Mouse (Mus musculus) hindbrain, embryonic 16.5 days (tissue): ENCODE measurements at regions not wholly inside any gene's neighbourhood (a gene's known extent, or its start where the extent isn't known, plus 50 kb on each side); places are given as distances from the start of the nearest gene placed in this dataset.
A peak's percentile ranks its signal among the peaks of the same experiment; 100 is the strongest.

Experiments used
- ATAC-seq: fragments of 200-750 bp; cut with Nextera tagmentation; 2 replicates; pipeline ENCODE4 v1.8.0; 2017; ENCODE audit warnings: moderate TSS enrichment, moderate library complexity
- H3K27ac ChIP-seq: fragments of 300-500 bp; sonication (generic); 2 replicates; pipeline ENCODE4 v1.5.1; 2014; ENCODE audit warnings: low read depth, mild to moderate bottlenecking, control low read depth, low read length, moderate library complexity
- H3K27me3 ChIP-seq: fragments of 300-500 bp; sonication (generic); replicated peaks from 2 replicates; pipeline ENCODE4 v1.6.1; 2014; ENCODE audit warnings: low read length; ENCODE audit not compliant: control insufficient read depth, insufficient read depth
- H3K36me3 ChIP-seq: fragments of 300-500 bp; sonication (generic); 2 replicates; pipeline ENCODE4 v1.6.1; 2014; ENCODE audit warnings: mild to moderate bottlenecking, low read length, moderate library complexity, mixed read lengths; ENCODE audit not compliant: control insufficient read depth, insufficient read depth
- H3K4me1 ChIP-seq: fragments of 300-500 bp; sonication (generic); 2 replicates; pipeline ENCODE4 v1.6.1; 2014; ENCODE audit warnings: low read depth, low read length; ENCODE audit not compliant: control insufficient read depth, insufficient read depth
- H3K4me2 ChIP-seq: fragments of 300-500 bp; sonication (generic); 2 replicates; pipeline ENCODE4 v1.6.1; 2014; ENCODE audit warnings: mild to moderate bottlenecking, low read length, control low read depth, moderate library complexity
- H3K4me3 ChIP-seq: fragments of 300-500 bp; sonication (generic); 2 replicates; pipeline ENCODE4 v1.5.1; 2014; ENCODE audit warnings: mild to moderate bottlenecking, low read length, control low read depth, moderate library complexity
- H3K9ac ChIP-seq: fragments of 300-500 bp; sonication (generic); 2 replicates; pipeline ENCODE4 v1.6.1; 2014; ENCODE audit warnings: low read depth, mild to moderate bottlenecking, control low read depth, low read length, moderate library complexity
- H3K9me3 ChIP-seq: fragments of 300-500 bp; sonication (generic); 2 replicates; pipeline ENCODE4 v1.6.1; 2014; ENCODE audit warnings: mild to moderate bottlenecking, low read length, moderate library complexity; ENCODE audit not compliant: control insufficient read depth
- WGBS: fragments of 180-500 bp; shearing (Covaris S2); extraction: QIAGEN DNeasy Blood & Tissue Kit; methylation state at CpG from one replicate; pipeline ENCODE4 v1.1.7; 2014; 5-methylcytosine and 5-hydroxymethylcytosine counted together

DNA sequence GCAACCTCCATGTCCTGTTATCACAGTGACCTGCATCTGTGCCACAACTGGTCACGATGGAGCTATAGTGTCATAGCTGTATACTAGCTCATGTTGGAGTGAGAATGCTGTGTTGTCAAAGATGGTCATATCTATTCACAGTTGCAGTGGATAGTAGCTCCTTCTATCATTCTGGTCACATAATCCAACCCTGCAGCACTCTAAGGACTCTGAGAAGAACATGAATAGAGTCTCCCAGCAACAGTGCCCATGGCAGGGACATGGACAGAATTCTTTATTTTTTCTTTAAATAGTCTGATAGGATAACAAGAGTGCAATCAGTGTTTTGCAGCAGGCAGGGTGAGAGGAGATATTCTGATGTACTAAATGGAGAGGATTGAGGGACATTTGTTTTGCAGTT is 67.1 kb upstream of the Ednrb start:
- H3K27ac ChIP-seq = no peak overlapping the region
- no peaks in the 10 kb centered on the region for H3K36me3 ChIP-seq
- H3K9ac ChIP-seq = no peak overlapping the region
- H3K4me2 ChIP-seq = no peak overlapping the region
- no peaks in the 10 kb centered on the region for H3K9me3 ChIP-seq
- H3K27me3 ChIP-seq = no peaks in the 10 kb centered on the region
- 73% methylated on average over 1 of the region's 1 CpGs for WGBS
- no peak overlapping the region for H3K4me3 ChIP-seq
- H3K4me1 ChIP-seq = no peaks in the 10 kb centered on the region
- peak; percentile 93 for ATAC-seq

DNA sequence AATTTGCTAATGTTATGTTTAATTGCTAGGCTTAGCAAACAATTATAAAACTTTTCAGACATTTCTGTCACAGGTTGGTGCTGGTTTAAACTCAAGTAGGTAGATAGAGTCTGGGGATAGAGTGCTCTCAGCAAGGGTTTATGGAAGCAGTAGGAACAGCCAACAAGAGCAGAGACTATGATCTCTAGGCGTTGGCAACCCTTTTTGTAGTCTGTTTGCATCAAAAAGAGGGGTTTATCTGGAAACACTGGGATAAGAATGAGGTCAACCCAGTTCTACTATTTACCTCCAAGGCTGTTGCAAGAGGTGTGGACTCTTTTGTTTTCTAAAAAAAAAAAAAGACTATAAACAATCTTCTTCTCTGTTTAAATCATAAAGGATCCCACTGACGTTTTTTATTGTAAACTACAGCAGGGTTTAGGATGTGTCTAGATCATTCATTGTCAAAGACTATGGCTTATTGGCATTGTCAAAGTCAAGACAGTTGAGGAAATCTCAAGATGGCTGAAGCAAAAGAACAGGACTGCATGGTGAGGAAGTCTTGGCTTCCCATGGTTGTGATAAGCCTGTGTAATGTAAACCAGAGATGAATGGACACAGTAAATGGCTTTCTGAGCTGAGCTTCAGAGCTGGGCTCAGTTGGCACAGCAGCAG is 62.3 kb upstream of the Ednrb start:
- no peak overlapping the region for H3K9ac ChIP-seq
- H3K27me3 ChIP-seq = no peaks in the 10 kb centered on the region
- H3K27ac ChIP-seq = no peak overlapping the region
- no peak for ATAC-seq
- no peaks in the 10 kb centered on the region for H3K9me3 ChIP-seq
- 47% methylated on average over 2 of the region's 2 CpGs for WGBS
- no peaks in the 10 kb centered on the region for H3K4me1 ChIP-seq
- no peak overlapping the region for H3K4me2 ChIP-seq
- no peak overlapping the region for H3K4me3 ChIP-seq
- no peaks in the 10 kb centered on the region for H3K36me3 ChIP-seq

DNA sequence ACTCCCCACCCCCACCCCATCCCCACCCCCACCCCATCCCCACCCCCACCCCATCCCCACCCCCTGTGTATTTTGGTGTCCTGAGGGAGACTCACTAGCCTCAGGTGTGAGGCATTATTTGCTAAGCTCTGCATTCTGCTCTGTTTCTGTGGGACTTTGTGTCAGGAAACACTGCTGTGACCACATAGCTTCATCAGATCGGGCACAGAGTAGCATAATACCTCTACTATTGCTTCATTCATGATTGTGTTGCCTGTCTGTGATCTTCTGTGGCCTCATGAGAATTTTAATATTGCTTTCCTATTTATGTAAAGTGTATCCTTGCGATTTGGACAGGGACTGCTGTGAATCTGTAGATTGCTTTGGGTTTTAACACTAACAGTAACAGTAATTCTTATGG is 56.6 kb upstream of the Ednrb start:
- H3K4me2 ChIP-seq = no peak overlapping the region
- H3K9ac ChIP-seq = no peak overlapping the region
- 59% methylated on average over 2 of the region's 2 CpGs for WGBS
- H3K4me3 ChIP-seq = no peak overlapping the region
- ATAC-seq = no peak
- H3K27ac ChIP-seq = no peak overlapping the region
- no peaks in the 10 kb centered on the region for H3K9me3 ChIP-seq
- no peaks in the 10 kb centered on the region for H3K36me3 ChIP-seq
- H3K4me1 ChIP-seq = peaks cover 8% of the 10 kb centered on the region
- H3K27me3 ChIP-seq = no peaks in the 10 kb centered on the region

DNA sequence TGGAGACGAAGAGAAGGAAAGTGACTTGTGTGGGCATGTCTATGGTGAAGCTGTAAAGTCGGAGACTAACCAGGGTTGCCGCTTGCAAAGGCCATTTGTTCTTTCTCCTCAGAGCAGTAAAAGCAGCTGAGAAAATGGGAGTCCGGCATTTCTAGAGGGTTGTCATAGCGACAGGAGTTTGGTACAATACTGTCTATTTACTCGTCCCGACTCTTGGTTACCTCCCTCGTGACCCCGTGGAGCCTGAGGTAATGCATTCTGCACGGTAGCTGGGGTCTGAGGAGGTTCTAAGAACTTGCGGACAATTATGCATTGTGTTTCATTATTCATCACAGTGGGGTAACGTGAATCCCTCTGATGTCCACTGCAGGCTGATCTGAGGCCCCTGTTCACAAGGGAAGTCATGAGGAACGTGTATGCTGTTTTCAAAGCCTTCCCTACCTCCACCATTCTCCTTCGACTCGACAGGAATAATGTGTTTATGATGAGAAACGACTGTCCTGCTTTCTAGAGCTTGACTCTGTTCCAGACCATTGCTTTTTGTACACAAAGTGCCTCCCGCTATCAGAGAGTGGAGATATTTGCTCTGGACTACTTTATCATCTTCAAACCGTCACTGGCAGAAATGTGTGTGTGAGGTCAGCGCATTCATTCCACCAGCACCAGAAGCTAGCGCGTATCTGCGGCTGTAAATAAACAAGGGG is 55.1 kb upstream of the Ednrb start:
- H3K9ac ChIP-seq = peak overlapping the region; percentile 44
- H3K4me3 ChIP-seq = peak overlapping the region; percentile 35
- WGBS = 4% methylated on average over 22 of the region's 22 CpGs
- no peaks in the 10 kb centered on the region for H3K36me3 ChIP-seq
- no peaks in the 10 kb centered on the region for H3K27me3 ChIP-seq
- H3K27ac ChIP-seq = peak overlapping the region; percentile 72
- H3K4me1 ChIP-seq = peaks cover 8% of the 10 kb centered on the region
- H3K9me3 ChIP-seq = no peaks in the 10 kb centered on the region
- peak overlapping the region; percentile 60 for H3K4me2 ChIP-seq
- ATAC-seq = peak; percentile 94

DNA sequence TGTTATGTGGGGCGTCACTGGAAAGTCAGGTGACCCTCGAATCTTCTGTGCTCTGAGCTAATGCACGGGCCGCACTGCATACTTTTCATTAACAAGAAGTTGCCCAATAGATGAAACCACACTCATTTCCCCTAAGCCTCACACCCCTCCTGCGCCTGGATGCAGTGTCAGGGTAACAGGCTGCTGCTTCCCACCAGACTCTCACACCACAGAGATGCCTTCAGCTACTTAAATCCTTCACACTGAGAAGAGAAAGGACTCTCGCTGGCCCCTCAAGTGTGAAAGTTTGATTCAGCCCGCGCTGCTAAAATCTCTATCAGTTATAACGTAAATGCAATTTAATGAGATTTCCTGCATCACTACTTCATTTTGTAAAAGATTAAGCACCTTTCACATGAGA is 54.5 kb upstream of the Ednrb start:
- no peaks in the 10 kb centered on the region for H3K36me3 ChIP-seq
- WGBS = 5% methylated on average over 9 of the region's 9 CpGs
- no peaks in the 10 kb centered on the region for H3K27me3 ChIP-seq
- peak; percentile 86 for ATAC-seq
- H3K27ac ChIP-seq = peak overlapping the region; percentile 55
- peaks cover 8% of the 10 kb centered on the region for H3K4me1 ChIP-seq
- H3K9me3 ChIP-seq = no peaks in the 10 kb centered on the region
- no peak overlapping the region; the same call in 1 of the 2 replicates for H3K9ac ChIP-seq
- peak overlapping the region; percentile 35 for H3K4me3 ChIP-seq
- peak overlapping the region; percentile 60 for H3K4me2 ChIP-seq

DNA sequence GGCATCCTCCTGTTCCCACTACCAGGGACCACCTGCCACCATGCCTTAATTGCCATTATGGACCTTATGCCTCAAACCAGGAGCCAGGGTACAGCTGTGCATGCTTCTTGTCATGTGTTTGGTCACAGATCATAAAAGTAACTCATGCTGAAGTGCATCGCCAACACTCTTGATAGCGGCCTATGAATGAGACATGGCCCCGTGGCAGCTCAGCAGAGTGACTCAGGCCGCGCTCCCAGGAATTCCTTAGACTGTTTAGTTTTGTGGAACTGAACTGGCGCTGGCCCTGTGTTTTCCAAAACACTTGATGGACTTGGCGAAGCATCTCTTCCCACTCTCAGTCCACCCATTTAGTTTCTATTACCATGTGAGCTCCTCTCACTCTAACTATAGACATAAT is 51.1 kb upstream of the Ednrb start:
- WGBS = 94% methylated on average over 7 of the region's 7 CpGs
- Histone ChIP-seq H3K4me3 (no peak overlapping the region), H3K4me2 (no peak overlapping the region), H3K4me1 (peaks cover 8% of the 10 kb centered on the region), H3K9ac (no peak overlapping the region), H3K9me3 (no peaks in the 10 kb centered on the region), H3K27me3 (no peaks in the 10 kb centered on the region), H3K36me3 (no peaks in the 10 kb centered on the region), H3K27ac (no peak overlapping the region)
- no peak for ATAC-seq
